Mouse (Mus musculus) mesoderm, embryonic 11.5 days (tissue): ENCODE data around the gene Htra3.
A peak's percentile ranks its signal among the peaks of the same experiment; 100 is the strongest.

Experiments
- DNase-seq: peaks from one replicate; pipeline ENCODE4 v3.0.0-alpha.2; 2012; ENCODE audit warnings: low read depth, low spot score

Htra3 gene

GRCm38 (mm10) chr5:35695815-35696214, 16.2 kb upstream of the Htra3 start:
- peak; percentile 54 for DNase-seq

- DNase-seq, result no peak
Observed at GRCm38 (mm10) chr5:35693638-35694037, 14.1 kb upstream of the Htra3 start.

- DNase-seq, result no peak
Observed at GRCm38 (mm10) chr5:35691246-35691645, 11.7 kb upstream of the Htra3 start.

- no peak for DNase-seq
Observed at GRCm38 (mm10) chr5:35690485-35691165, 11.0 kb upstream of the Htra3 start.

GRCm38 (mm10) chr5:35689374-35689773, 9.8 kb upstream of the Htra3 start:
- no peak for DNase-seq

- DNase-seq, result no peak
Observed at GRCm38 (mm10) chr5:35688851-35689250, 9.3 kb upstream of the Htra3 start.

GRCm38 (mm10) chr5:35687098-35687497, 7.5 kb upstream of the Htra3 start:
- no peak for DNase-seq

- no peak for DNase-seq
Observed at GRCm38 (mm10) chr5:35686336-35686735, 6.8 kb upstream of the Htra3 start.

GRCm38 (mm10) chr5:35685079-35685478, 5.5 kb upstream of the Htra3 start:
- DNase-seq, result no peak

- no peak for DNase-seq
Observed at GRCm38 (mm10) chr5:35680958-35681357, 1.4 kb upstream of the Htra3 start.

GRCm38 (mm10) chr5:35676964-35677363, 2.6 kb downstream of the Htra3 start:
- no peak for DNase-seq

- DNase-seq, result peak; percentile 46
Observed at GRCm38 (mm10) chr5:35674081-35674555, 5.5 kb downstream of the Htra3 start.

GRCm38 (mm10) chr5:35673086-35673485, 6.5 kb downstream of the Htra3 start:
- DNase-seq, result no peak

GRCm38 (mm10) chr5:35672581-35672980, 7.0 kb downstream of the Htra3 start:
- no peak for DNase-seq

- DNase-seq, result no peak
Observed at GRCm38 (mm10) chr5:35671474-35671891, 8.1 kb downstream of the Htra3 start.

- no peak for DNase-seq
Observed at GRCm38 (mm10) chr5:35670412-35670801, 9.2 kb downstream of the Htra3 start.

- DNase-seq, result peak; percentile 69
Observed at GRCm38 (mm10) chr5:35669747-35670411, 9.7 kb downstream of the Htra3 start.

- no peak for DNase-seq
Observed at GRCm38 (mm10) chr5:35666152-35666551, 13.4 kb downstream of the Htra3 start.

GRCm38 (mm10) chr5:35662021-35662545, 17.5 kb downstream of the Htra3 start:
- DNase-seq, result no peak

- no peak for DNase-seq
Observed at GRCm38 (mm10) chr5:35661210-35661609, 18.4 kb downstream of the Htra3 start.

GRCm38 (mm10) chr5:35659503-35659902, 20.1 kb downstream of the Htra3 start:
- no peak for DNase-seq

GRCm38 (mm10) chr5:35655753-35656485, 23.7 kb downstream of the Htra3 start:
- no peak for DNase-seq
